8 mouse cellular contexts compared by ENCODE assay signal in genomic region chr11:29546762-29547161, GRCm38 (mm10). TPM values are rescaled to one million over a fixed set of nuclear protein-coding genes. Genes with fewer than 3 reads are reported as not detected.
A peak's percentile ranks its signal among the peaks of the same experiment; 100 is the strongest.
DNase-seq lines count a peak whose midpoint lies in the region; ATAC-seq and TF ChIP-seq lines count a peak whose summit lies in the region.

No protein-coding gene starts in this region.

- peaks cover 26% of the 10 kb centered on the region for H3K79me2 ChIP-seq in MEL (ENCODE audit: control insufficient read depth, insufficient read depth, low read length, poor library complexity)

- H3K4me2 ChIP-seq in heart, embryonic 16.5 days (ENCODE audit: low read depth, low read length): peak overlapping the region; percentile 73
- peak overlapping the region; percentile 60 for H3K4me2 ChIP-seq in hindbrain, embryonic 12.5 days (replicated peaks)
- H3K4me2 ChIP-seq in midbrain, embryonic 11.5 days: peak overlapping the region; percentile 72

- H3K9me3 ChIP-seq in heart, embryonic 16.5 days (replicated peaks; ENCODE audit: control insufficient read depth, low read length): no peaks in the 10 kb centered on the region
- H3K9me3 ChIP-seq in MEL (replicated peaks; ENCODE audit: insufficient read depth, low read length): no peaks in the 10 kb centered on the region
- H3K9me3 ChIP-seq in hindbrain, embryonic 12.5 days (replicated peaks): no peaks in the 10 kb centered on the region
- no peaks in the 10 kb centered on the region for H3K9me3 ChIP-seq in midbrain, embryonic 11.5 days (ENCODE audit: control insufficient read depth, low read length)

- H3K4me3 ChIP-seq in heart, embryonic 16.5 days (ENCODE audit: low read length): peak overlapping the region; percentile 90
- H3K4me3 ChIP-seq in MEL (ENCODE audit: control insufficient read depth in 1 of 2, insufficient read depth in 1 of 2, low read depth in 2 of 2, low read length in 2 of 2): peak overlapping the region; percentile 75 to 99
- H3K4me3 ChIP-seq in hindbrain, embryonic 12.5 days: peak overlapping the region; percentile 54
- H3K4me3 ChIP-seq in midbrain, embryonic 11.5 days (ENCODE audit: low read depth, low read length): peak overlapping the region; percentile 67

- H3K4me1 ChIP-seq in heart, embryonic 16.5 days (ENCODE audit: control insufficient read depth, insufficient read depth, low read length): peaks cover 12% of the 10 kb centered on the region
- peaks cover 4 to 17% of the 10 kb centered on the region in 2 experiments for H3K4me1 ChIP-seq in MEL (ENCODE audit: control insufficient read depth in 1 of 2, insufficient read depth in 2 of 2, low read length in 2 of 2)
- H3K4me1 ChIP-seq in hindbrain, embryonic 12.5 days: peaks cover 9% of the 10 kb centered on the region
- H3K4me1 ChIP-seq in midbrain, embryonic 11.5 days (ENCODE audit: control insufficient read depth, insufficient read depth, low read length): peaks cover 12% of the 10 kb centered on the region; the same call in 1 of the 2 replicates

- TF ChIP-seq POLR2A in MEL (IDR thresholded peaks at IDR 0.05; ENCODE audit: control insufficient read depth in 1 of 2, insufficient read depth in 1 of 2, low read depth in 1 of 2, low read length in 2 of 2, poor library complexity in 1 of 2): no peak

- peak overlapping the region; percentile 93 for H3K9ac ChIP-seq in heart, embryonic 16.5 days (ENCODE audit: low read length)
- peak overlapping the region; percentile 97 for H3K9ac ChIP-seq in MEL (ENCODE audit: control insufficient read depth, low read depth, low read length, poor library complexity, severe bottlenecking)
- H3K9ac ChIP-seq in hindbrain, embryonic 12.5 days: peak overlapping the region; percentile 78
- peak overlapping the region; percentile 88 for H3K9ac ChIP-seq in midbrain, embryonic 11.5 days (ENCODE audit: low read length)

- 0 out of 4 replicates have a peak, but pooled peaks of 1 of the 2 experiments have one; percentile 34 for TF ChIP-seq EP300 in MEL (IDR thresholded peaks at IDR 0.05; ENCODE audit: low read depth in 1 of 2, low read length in 2 of 2)

- no peak for TF ChIP-seq RAD21 in MEL (IDR thresholded peaks at IDR 0.05; ENCODE audit: low read depth, low read length)

- ATAC-seq in heart, embryonic 16.5 days (replicated peaks; ENCODE audit: extremely low read depth, insufficient read depth, low FRiP score): no peak
- no peak for ATAC-seq in hindbrain, embryonic 12.5 days (ENCODE audit: low FRiP score)
- ATAC-seq in midbrain, embryonic 11.5 days (ENCODE audit: low FRiP score): no peak

- TF ChIP-seq CTCF in MEL (IDR thresholded peaks at IDR 0.05 in 2 of 3, conservative IDR thresholded peaks at IDR 0.05 in 1 of 3; ENCODE audit: control insufficient read depth in 1 of 3, insufficient read depth in 1 of 3, low read depth in 2 of 3, low read length in 3 of 3, poor library complexity in 1 of 3, severe bottlenecking in 1 of 3): no peak

- intact Hi-C loops in heart, postnatal 36 days (cut with DNase I): loop anchor here (1.0 to 2.0 kb wide), 2 partner anchors 20 to 146 kb away; partner anchors contain the start of genes Mtif2 and Rtn4

- H3K27ac ChIP-seq in heart, embryonic 16.5 days (ENCODE audit: low read length): no peak overlapping the region
- H3K27ac ChIP-seq in MEL (ENCODE audit: control insufficient read depth, low read depth, low read length): peak overlapping the region; percentile 95
- H3K27ac ChIP-seq in hindbrain, embryonic 12.5 days: no peak overlapping the region
- H3K27ac ChIP-seq in midbrain, embryonic 11.5 days (ENCODE audit: low read depth, low read length): no peak overlapping the region

- H3K27me3 ChIP-seq in heart, embryonic 16.5 days (ENCODE audit: control insufficient read depth, insufficient read depth, low read length): no peaks in the 10 kb centered on the region
- H3K27me3 ChIP-seq in MEL (ENCODE audit: control insufficient read depth in 1 of 2, insufficient read depth in 2 of 2, low read length in 2 of 2): no peaks in the 10 kb centered on the region
- H3K27me3 ChIP-seq in hindbrain, embryonic 12.5 days: no peaks in the 10 kb centered on the region
- H3K27me3 ChIP-seq in midbrain, embryonic 11.5 days (ENCODE audit: control insufficient read depth, insufficient read depth, low read length): no peaks in the 10 kb centered on the region

- no peak for DNase-seq in heart, postnatal 36 days
- DNase-seq in MEL (ENCODE audit: low read depth, low spot score): peak; percentile 56
- no peak for DNase-seq in midbrain, embryonic 11.5 days (ENCODE audit: low spot score, missing footprints)
- DNase-seq in frontal cortex, adult 2 months (ENCODE audit: extremely low spot score in 1 of 2, low spot score in 1 of 2): no peak
- no peak for DNase-seq in natural killer cell, adult 2 months (ENCODE audit: low spot score in 2 of 2)
- no peak for DNase-seq in right cerebral cortex, adult 2 months (ENCODE audit: low spot score in 2 of 2)

- peaks cover 22% of the 10 kb centered on the region for H3K36me3 ChIP-seq in heart, embryonic 16.5 days (ENCODE audit: control insufficient read depth, insufficient read depth)
- H3K36me3 ChIP-seq in MEL (ENCODE audit: control insufficient read depth in 1 of 2, insufficient read depth in 2 of 2, low read length in 2 of 2): peaks cover 26 to 33% of the 10 kb centered on the region in 2 experiments
- H3K36me3 ChIP-seq in hindbrain, embryonic 12.5 days: peaks cover 28% of the 10 kb centered on the region
- H3K36me3 ChIP-seq in midbrain, embryonic 11.5 days (ENCODE audit: control insufficient read depth, insufficient read depth, low read length): peaks cover 11% of the 10 kb centered on the region; the same call in 1 of the 2 replicates

- WGBS in heart, embryonic 16.5 days: 11% methylated on average over 2 of the region's 2 CpGs
- WGBS in hindbrain, embryonic 12.5 days: 31% methylated on average over 2 of the region's 2 CpGs
- 26% methylated on average over 2 of the region's 2 CpGs for WGBS in midbrain, embryonic 11.5 days

TF ChIP-seq in MEL, 35 proteins besides CTCF, POLR2A, EP300 and RAD21 (continues in another document):
- no peak for TF ChIP-seq MAZ (IDR thresholded peaks at IDR 0.05; ENCODE audit: low read depth, low read length)
- no peak for TF ChIP-seq BHLHE40 (IDR thresholded peaks at IDR 0.05; ENCODE audit: borderline replicate concordance, low read depth, low read length)
- TF ChIP-seq RCOR1 (IDR thresholded peaks at IDR 0.05; ENCODE audit: low read depth, low read length): no peak
- TF ChIP-seq MYB (IDR thresholded peaks at IDR 0.05; ENCODE audit: low read depth, low read length): 0 out of 2 replicates have a peak, but pooled peaks have one; percentile 9
- no peak for TF ChIP-seq E2F4 (IDR thresholded peaks at IDR 0.05; ENCODE audit: borderline replicate concordance, low read depth, low read length)
- no peak for TF ChIP-seq CHD1 (IDR thresholded peaks at IDR 0.05; ENCODE audit: low read depth, low read length)
- TF ChIP-seq USF1 (IDR thresholded peaks at IDR 0.05; ENCODE audit: low read depth, low read length): no peak
- no peak for TF ChIP-seq ZMIZ1 (IDR thresholded peaks at IDR 0.05; ENCODE audit: low read depth, low read length)
- TF ChIP-seq ZNF384 (IDR thresholded peaks at IDR 0.05; ENCODE audit: low read depth, low read length): no peak
- TF ChIP-seq TBP (IDR thresholded peaks at IDR 0.05; ENCODE audit: low read depth, low read length): no peak
- no peak for TF ChIP-seq KAT2A (conservative IDR thresholded peaks at IDR 0.05; ENCODE audit: low read depth, low read length)

RNA-seq across cellular contexts. Expression of gene Clhc1, which starts 1.0 kb away (rescaled TPM):
- polyA plus RNA-seq in heart, embryonic 16.5 days (2015; fragmentation: Nextera tagmentation; extraction: Ambion mirVana): 0.14 and 0.20 TPM in 2 replicates
- not detected for total RNA-seq in heart, postnatal 36 days (2021)
- 0.26 and 0.62 TPM in 2 replicates for total RNA-seq in MEL (2012; rRNA removed)
- under 1 TPM in 1 of 2 experiments, not detected in 1; 0.08 TPM for polyA plus RNA-seq in MEL (2012; ENCODE audit: insufficient read depth in 1 of 2, insufficient read length in 2 of 2, low read depth in 1 of 2, low replicate concordance in 2 of 2, missing spikeins in 1 of 2)
- polyA plus RNA-seq in hindbrain, embryonic 12.5 days (2016; fragmentation: Nextera tagmentation; extraction: Ambion mirVana): 0.29 TPM in 1 of 2 replicates, not detected in the other
- 0.15 and 0.59 TPM in 2 replicates for polyA plus RNA-seq in midbrain, embryonic 11.5 days (2014; fragmentation: Nextera tagmentation; extraction: Ambion mirVana)
- polyA plus RNA-seq in frontal cortex, adult 2 months (2012; rRNA removed): 0.08 and 0.10 TPM in 2 replicates

RNA-seq across cellular contexts. Expression of gene Rps27a, which starts 1.1 kb away (rescaled TPM):
- 510 and 562 TPM in 2 replicates for polyA plus RNA-seq in heart, embryonic 16.5 days (2015; fragmentation: Nextera tagmentation; extraction: Ambion mirVana)
- total RNA-seq in heart, postnatal 36 days (2021): 100 to 1,000 TPM; 456 to 501 TPM
- total RNA-seq in MEL (2012; rRNA removed): 1,978 and 2,403 TPM in 2 replicates
- polyA plus RNA-seq in MEL (2012; ENCODE audit: insufficient read depth in 1 of 2, insufficient read length in 2 of 2, low read depth in 1 of 2, low replicate concordance in 2 of 2, missing spikeins in 1 of 2): 1,000 to 10,000 TPM in 1 of 2 experiments, 100 to 1,000 TPM in 1; 560 to 1,339 TPM
- polyA plus RNA-seq in hindbrain, embryonic 12.5 days (2016; fragmentation: Nextera tagmentation; extraction: Ambion mirVana): 662 and 771 TPM in 2 replicates
- 974 and 996 TPM in 2 replicates for polyA plus RNA-seq in midbrain, embryonic 11.5 days (2014; fragmentation: Nextera tagmentation; extraction: Ambion mirVana)
- 566 and 666 TPM in 2 replicates for polyA plus RNA-seq in frontal cortex, adult 2 months (2012; rRNA removed)

RNA-seq across cellular contexts. Expression of gene Mtif2, which starts 20.6 kb away (rescaled TPM):
- 45.2 and 59.2 TPM in 2 replicates for polyA plus RNA-seq in heart, embryonic 16.5 days (2015; fragmentation: Nextera tagmentation; extraction: Ambion mirVana)
- 10 to 100 TPM; 53.1 to 64.2 TPM for total RNA-seq in heart, postnatal 36 days (2021)
- total RNA-seq in MEL (2012; rRNA removed): 32.7 and 38.2 TPM in 2 replicates
- polyA plus RNA-seq in MEL (2012; ENCODE audit: insufficient read depth in 1 of 2, insufficient read length in 2 of 2, low read depth in 1 of 2, low replicate concordance in 2 of 2, missing spikeins in 1 of 2): 100 to 1,000 TPM in 1 of 2 experiments, 10 to 100 TPM in 1; 22.5 to 161 TPM
- polyA plus RNA-seq in hindbrain, embryonic 12.5 days (2016; fragmentation: Nextera tagmentation; extraction: Ambion mirVana): 54.7 and 54.8 TPM in 2 replicates
- 39.9 and 44.6 TPM in 2 replicates for polyA plus RNA-seq in midbrain, embryonic 11.5 days (2014; fragmentation: Nextera tagmentation; extraction: Ambion mirVana)
- polyA plus RNA-seq in frontal cortex, adult 2 months (2012; rRNA removed): 28.5 and 30.1 TPM in 2 replicates

RNA-seq across cellular contexts. Expression of gene Prorsd1, which starts 31.9 kb away (rescaled TPM):
- polyA plus RNA-seq in heart, embryonic 16.5 days (2015; fragmentation: Nextera tagmentation; extraction: Ambion mirVana): 16.6 and 22.9 TPM in 2 replicates
- 10 to 100 TPM; 19.0 to 20.9 TPM for total RNA-seq in heart, postnatal 36 days (2021)
- total RNA-seq in MEL (2012; rRNA removed): 46.9 and 51.7 TPM in 2 replicates
- polyA plus RNA-seq in MEL (2012; ENCODE audit: insufficient read depth in 1 of 2, insufficient read length in 2 of 2, low read depth in 1 of 2, low replicate concordance in 2 of 2, missing spikeins in 1 of 2): 10 to 100 TPM in 1 of 2 experiments, not detected in 1; 48.7 TPM
- 19.0 and 19.6 TPM in 2 replicates for polyA plus RNA-seq in hindbrain, embryonic 12.5 days (2016; fragmentation: Nextera tagmentation; extraction: Ambion mirVana)
- 22.6 and 26.2 TPM in 2 replicates for polyA plus RNA-seq in midbrain, embryonic 11.5 days (2014; fragmentation: Nextera tagmentation; extraction: Ambion mirVana)
- 4.8 and 4.9 TPM in 2 replicates for polyA plus RNA-seq in frontal cortex, adult 2 months (2012; rRNA removed)
